8 mouse cellular contexts compared by ENCODE assay signal in the genomic region with DNA sequence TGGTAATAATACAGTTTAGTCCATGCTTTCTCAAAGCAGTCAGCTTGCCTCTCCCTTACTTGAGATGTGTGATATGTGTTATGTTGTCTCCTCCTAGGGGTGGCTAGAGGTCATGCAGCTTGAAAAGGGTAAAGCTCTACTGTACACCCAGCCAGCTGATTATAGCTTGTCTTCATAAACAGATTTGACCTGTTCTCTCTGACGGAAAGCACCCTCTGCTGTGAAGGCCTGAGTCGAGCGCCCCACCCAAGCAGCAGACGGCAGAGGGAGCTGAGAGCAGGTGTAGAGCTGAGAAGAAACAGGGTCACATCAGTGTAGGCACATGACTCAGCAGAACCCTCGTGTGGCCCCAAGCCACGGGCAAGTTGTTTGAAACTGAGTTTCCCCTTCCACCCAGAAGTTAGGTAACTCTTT. TPM values are rescaled to one million over a fixed set of nuclear protein-coding genes. Genes with fewer than 3 reads are reported as not detected.
DNase-seq lines count a peak whose midpoint lies in the region; ATAC-seq and TF ChIP-seq lines count a peak whose summit lies in the region.

No protein-coding gene starts in this region.

- peak overlapping the region; percentile 38; the same call in 1 of the 2 replicates for H3K4me2 ChIP-seq in CH12.LX (ENCODE audit: insufficient read depth, low read depth, poor library complexity, severe bottlenecking)

- 0 out of 2 replicates have a peak overlapping the region, but pooled peaks have one; percentile 24 for H3K9ac ChIP-seq in CH12.LX (ENCODE audit: insufficient read depth, low read depth)

- in situ Hi-C loops in CH12.LX (cut with MboI; ENCODE audit: low pct_ligation_motif_present, low pct_unique_long_range_greater_than_20kb, low sequenced_read_pairs): loop anchor here (5.0 to 10.0 kb wide), 4 partner anchors 102 to 342 kb away; partner anchors contain the start of gene Ssh2

- peak; percentile 97 for TF ChIP-seq RAD21 in CH12.LX (IDR thresholded peaks at IDR 0.05; ENCODE audit: low read depth, low read length)

- peaks cover 25 to 63% of the 10 kb centered on the region in 2 experiments for H3K4me1 ChIP-seq in CH12.LX (ENCODE audit: control insufficient read depth in 1 of 2, insufficient read depth in 2 of 2)
- peaks cover 50% of the 10 kb centered on the region for H3K4me1 ChIP-seq in megakaryocyte, embryonic 14.5 days

- peak; percentile 79 for ATAC-seq in frontal cortex, adult (ENCODE audit: low TSS enrichment)

- no peaks in the 10 kb centered on the region for H3K9me3 ChIP-seq in CH12.LX (replicated peaks; ENCODE audit: low read length)
- H3K9me3 ChIP-seq in megakaryocyte, embryonic 14.5 days: no peaks in the 10 kb centered on the region

- no peak for DNase-seq in frontal cortex, postnatal 10 days (ENCODE audit: low spot score in 2 of 2)
- DNase-seq in CH12.LX (ENCODE audit: extremely low read depth): peak; percentile 94
- DNase-seq in c-Kit-positive CD71-positive TER-119-positive erythroid progenitor cells, embryonic 14.5 days (ENCODE audit: low spot score): peak; percentile 61
- DNase-seq in heart, adult 9 months (ENCODE audit: low spot score in 2 of 2): peak; percentile 84 to 87
- peak; percentile 72 for DNase-seq in kidney, postnatal 14 days
- DNase-seq in thymus, postnatal 25 days: peak; percentile 75

- dilution Hi-C loops in CH12.LX (cut with MboI; ENCODE audit: extremely low pct_ligation_motif_present, extremely low pct_unique_long_range_greater_than_20kb, low sequenced_read_pairs): no loop called here

- H3K36me3 ChIP-seq in CH12.LX (replicated peaks in 1 of 2; ENCODE audit: control insufficient read depth in 1 of 2, insufficient read depth in 1 of 2, low read length in 1 of 2): peaks cover 14 to 44% of the 10 kb centered on the region in 2 experiments
- peaks cover 81% of the 10 kb centered on the region for H3K36me3 ChIP-seq in megakaryocyte, embryonic 14.5 days (replicated peaks; ENCODE audit: low read length)

- no peak overlapping the region for H3K4me3 ChIP-seq in CH12.LX (replicated peaks in 1 of 3; ENCODE audit: low read depth in 2 of 3, low read length in 2 of 3, poor library complexity in 1 of 3)
- peak overlapping the region; percentile 76 for H3K4me3 ChIP-seq in megakaryocyte, embryonic 14.5 days (replicated peaks)

- TF ChIP-seq CTCF in CH12.LX (conservative IDR thresholded peaks at IDR 0.05 in 1 of 2, IDR thresholded peaks at IDR 0.05 in 1 of 2; ENCODE audit: low read depth in 2 of 2, low read length in 2 of 2): peak; percentile 92 to 98

- TF ChIP-seq POLR2A in CH12.LX (IDR thresholded peaks at IDR 0.05; ENCODE audit: low read depth, low read length): 0 out of 2 replicates have a peak, but pooled peaks have one; percentile 27

- peak overlapping the region; percentile 5 for H3K27ac ChIP-seq in CH12.LX (ENCODE audit: insufficient read depth, low read depth)

- H3K79me2 ChIP-seq in CH12.LX (replicated peaks; ENCODE audit: control insufficient read depth, extremely low read depth, insufficient read depth, poor library complexity, severe bottlenecking): no peaks in the 10 kb centered on the region

- TF ChIP-seq EP300 in CH12.LX (IDR thresholded peaks at IDR 0.05; ENCODE audit: low read length): peak; percentile 35; the same call in 1 of the 2 replicates

- H3K27me3 ChIP-seq in CH12.LX (replicated peaks): no peaks in the 10 kb centered on the region
- H3K27me3 ChIP-seq in megakaryocyte, embryonic 14.5 days (replicated peaks): no peaks in the 10 kb centered on the region

TF ChIP-seq in CH12.LX, 34 proteins besides CTCF, POLR2A, EP300 and RAD21:
- TF ChIP-seq JUND (conservative IDR thresholded peaks at IDR 0.05; ENCODE audit: low read depth, low read length) (peak; percentile 46), USF2 (conservative IDR thresholded peaks at IDR 0.05; ENCODE audit: low read depth, low read length) (peak; percentile 44; the same call in 1 of the 2 replicates), ZKSCAN1 (IDR thresholded peaks at IDR 0.05; ENCODE audit: borderline replicate concordance, low read depth, low read length) (no peak), NRF1 (IDR thresholded peaks at IDR 0.05; ENCODE audit: low read depth, low read length) (peak; percentile 34; the same call in 1 of the 2 replicates), ETS1 (conservative IDR thresholded peaks at IDR 0.05; ENCODE audit: low read depth, low read length) (peak; percentile 74), CHD1 (IDR thresholded peaks at IDR 0.05; ENCODE audit: low read depth, low read length) (no peak), ZNF384 (IDR thresholded peaks at IDR 0.05; ENCODE audit: low read depth, low read length) (no peak), ZMIZ1 (IDR thresholded peaks at IDR 0.05; ENCODE audit: low read depth, low read length) (no peak), MAX (IDR thresholded peaks at IDR 0.05; ENCODE audit: low read length) (peak; percentile 80), USF1 (IDR thresholded peaks at IDR 0.05; ENCODE audit: low read depth, low read length) (peak; percentile 42), KAT2A (IDR thresholded peaks at IDR 0.05; ENCODE audit: insufficient replicate concordance, low read length) (0 out of 2 replicates have a peak, but pooled peaks have one; percentile 17), NELFE (IDR thresholded peaks at IDR 0.05; ENCODE audit: low read depth, low read length) (peak; percentile 23; the same call in 1 of the 2 replicates), TBP (conservative IDR thresholded peaks at IDR 0.05; ENCODE audit: low read depth, low read length) (0 out of 2 replicates have a peak, but pooled peaks have one; percentile 43), POLR2AphosphoS2 (IDR thresholded peaks at IDR 0.05; ENCODE audit: low read depth, low read length) (no peak), JUN (IDR thresholded peaks at IDR 0.05; ENCODE audit: insufficient read depth, low read depth, low read length) (no peak), MYC (IDR thresholded peaks at IDR 0.05; ENCODE audit: low read depth, low read length) (peak; percentile 75), SMC3 (IDR thresholded peaks at IDR 0.05; ENCODE audit: low read depth, low read length) (peak; percentile 92), TCF12 (IDR thresholded peaks at IDR 0.05; ENCODE audit: low read depth, low read length) (peak; percentile 74; the same call in 1 of the 2 replicates), MXI1 (IDR thresholded peaks at IDR 0.05; ENCODE audit: low read depth, low read length) (peak; percentile 72; the same call in 1 of the 2 replicates), ELF1 (IDR thresholded peaks at IDR 0.05; ENCODE audit: low read depth, low read length) (no peak; the same call in 1 of the 2 replicates), MAZ (IDR thresholded peaks at IDR 0.05; ENCODE audit: low read depth, low read length) (no peak), MEF2A (IDR thresholded peaks at IDR 0.05; ENCODE audit: borderline replicate concordance, low read depth, low read length) (peak; percentile 56; the same call in 1 of the 2 replicates), GABPA (IDR thresholded peaks at IDR 0.05; ENCODE audit: insufficient replicate concordance, low read depth, low read length) (peak; percentile 22; the same call in 1 of the 2 replicates), MAFK (IDR thresholded peaks at IDR 0.05; ENCODE audit: insufficient replicate concordance, low read length) (peak; percentile 95), ZC3H11A (IDR thresholded peaks at IDR 0.05; ENCODE audit: low read depth, low read length) (peak; percentile 55), IRF4 (IDR thresholded peaks at IDR 0.05; ENCODE audit: low read depth, low read length) (no peak), PAX5 (IDR thresholded peaks at IDR 0.05; ENCODE audit: low read length) (no peak), BHLHE40 (IDR thresholded peaks at IDR 0.05; ENCODE audit: low read depth, low read length) (peak; percentile 93), E2F4 (IDR thresholded peaks at IDR 0.05; ENCODE audit: insufficient replicate concordance, low read depth, low read length) (no peak), UBTF (IDR thresholded peaks at IDR 0.05; ENCODE audit: low read depth, low read length) (0 out of 2 replicates have a peak, but pooled peaks have one; percentile 51), RCOR1 (conservative IDR thresholded peaks at IDR 0.05; ENCODE audit: low read depth, low read length) (peak; percentile 16; the same call in 1 of the 2 replicates), CHD2 (IDR thresholded peaks at IDR 0.05; ENCODE audit: low read length) (no peak; the same call in 1 of the 2 replicates), HCFC1 (IDR thresholded peaks at IDR 0.05; ENCODE audit: low read depth, low read length) (no peak; the same call in 1 of the 2 replicates), SIN3A (IDR thresholded peaks at IDR 0.05; ENCODE audit: low read length) (peak; percentile 90)

RNA-seq across cellular contexts. Expression of gene Coro6, which starts 15.6 kb away (rescaled TPM):
- total RNA-seq in CH12.LX (2012; rRNA removed): 0.25 TPM in 1 of 2 replicates, not detected in the other
- not detected in 2 replicates for total RNA-seq in CH12.LX (2014; rRNA removed)
- 0.37 and 0.39 TPM in 2 replicates for polyA plus RNA-seq in CH12.LX (2012; ENCODE audit: insufficient read length, low read depth)
- polyA plus RNA-seq in megakaryocyte, embryonic 14.5 days (2012; ENCODE audit: insufficient read depth, low replicate concordance): 0.38 TPM in 1 of 2 replicates, not detected in the other

RNA-seq across cellular contexts. Expression of gene Ankrd13b, which starts 42.8 kb away (rescaled TPM):
- total RNA-seq in CH12.LX (2012; rRNA removed) (1.7 and 1.9 TPM in 2 replicates), CH12.LX (2014; rRNA removed) (0.53 and 0.55 TPM in 2 replicates)
- polyA plus RNA-seq in CH12.LX (2012; ENCODE audit: insufficient read length, low read depth): 2.7 and 2.8 TPM in 2 replicates
- polyA plus RNA-seq in megakaryocyte, embryonic 14.5 days (2012; ENCODE audit: insufficient read depth, low replicate concordance): 6.7 and 9.3 TPM in 2 replicates

RNA-seq across cellular contexts. Expression of gene Git1, which starts 46.7 kb away (rescaled TPM):
- total RNA-seq in CH12.LX (2012; rRNA removed): 28.9 and 30.8 TPM in 2 replicates
- 8.0 and 8.8 TPM in 2 replicates for total RNA-seq in CH12.LX (2014; rRNA removed)
- 53.3 and 57.8 TPM in 2 replicates for polyA plus RNA-seq in CH12.LX (2012; ENCODE audit: insufficient read length, low read depth)
- polyA plus RNA-seq in megakaryocyte, embryonic 14.5 days (2012; ENCODE audit: insufficient read depth, low replicate concordance): 65.1 and 158 TPM in 2 replicates

Comparison
In these comparisons a context has a peak if more than half of its experiments do, and no peak if none do; other contexts are left out.
1. DNase-seq: peak in CH12.LX (single experiment), c-Kit-positive CD71-positive TER-119-positive erythroid progenitor cells, embryonic 14.5 days (single experiment), heart, adult 9 months (2 of 2), kidney, postnatal 14 days (single experiment) and thymus, postnatal 25 days (single experiment); none in frontal cortex, postnatal 10 days (0 of 2).